Mouse (Mus musculus) forebrain, embryonic 16.5 days (tissue): Measurements from ENCODE around the gene Mmp9. TPM values are rescaled to one million over a fixed set of nuclear protein-coding genes. Genes with fewer than 3 reads are reported as not detected.
A peak's percentile ranks its signal among the peaks of the same experiment; 100 is the strongest.

ENCODE experiments used
- ATAC-seq: fragments of 200-750 bp; cut with Nextera tagmentation; 2 replicates; pipeline ENCODE4 v1.8.0; 2017; ENCODE audit warnings: mild to moderate bottlenecking, moderate library complexity
- H3K27ac ChIP-seq: fragments of 300-500 bp; sonication (generic); 2 replicates; pipeline ENCODE4 v1.5.1; 2014; ENCODE audit warnings: low read length, control low read depth
- H3K27me3 ChIP-seq: fragments of 300-500 bp; sonication (generic); replicated peaks from 2 replicates; pipeline ENCODE4 v1.6.1; 2014; ENCODE audit warnings: low read length; ENCODE audit not compliant: control insufficient read depth, insufficient read depth
- H3K36me3 ChIP-seq: fragments of 300-500 bp; sonication (generic); 2 replicates; pipeline ENCODE4 v1.6.1; 2014; ENCODE audit not compliant: control insufficient read depth, insufficient read depth
- H3K4me1 ChIP-seq: fragments of 300-500 bp; sonication (generic); replicated peaks from 2 replicates; pipeline ENCODE4 v1.6.1; 2014; ENCODE audit warnings: low read length; ENCODE audit not compliant: control insufficient read depth, insufficient read depth
- H3K4me2 ChIP-seq: fragments of 300-500 bp; sonication (generic); 2 replicates; pipeline ENCODE4 v1.6.1; 2014; ENCODE audit warnings: mild to moderate bottlenecking, low read length, control low read depth
- H3K4me3 ChIP-seq: fragments of 300-500 bp; sonication (generic); replicated peaks from 2 replicates; pipeline ENCODE4 v1.5.1; 2014; ENCODE audit warnings: mild to moderate bottlenecking, low read length, control low read depth
- H3K9ac ChIP-seq: fragments of 300-500 bp; sonication (generic); replicated peaks from 2 replicates; pipeline ENCODE4 v1.6.1; 2014; ENCODE audit warnings: low read depth, low read length, control low read depth
- H3K9me3 ChIP-seq: fragments of 300-500 bp; sonication (generic); 2 replicates; pipeline ENCODE4 v1.6.1; 2016; ENCODE audit warnings: low read length; ENCODE audit not compliant: control insufficient read depth
- WGBS: fragments of 180-500 bp; shearing (Covaris S2); extraction: QIAGEN DNeasy Blood & Tissue Kit; methylation state at CpG from one replicate; pipeline ENCODE4 v1.1.7; 2014; 5-methylcytosine and 5-hydroxymethylcytosine counted together
- polyA plus RNA-seq: library from polyadenylated mRNA; unstranded; fragments of >200 nt; fragmentation: Nextera tagmentation; extraction: Ambion mirVana; gene quantifications from 2 replicates; pipeline ENCODE4 v1.2.1, GENCODE M21; 2015

Mmp9 gene
- polyA plus RNA-seq, 1 experiment from 2014 or later: 20.6 TPM

- Histone ChIP-seq H3K9me3 (no peaks in the 10 kb centered on the region), H3K4me2 (no peak overlapping the region), H3K36me3 (no peaks in the 10 kb centered on the region), H3K4me3 (no peak overlapping the region), H3K4me1 (peaks cover 11% of the 10 kb centered on the region), H3K27ac (no peak overlapping the region; the same call in 1 of the 2 replicates), H3K27me3 (no peaks in the 10 kb centered on the region; the same call in 1 of the 2 replicates), H3K9ac (no peak overlapping the region)
- WGBS: 24% methylated on average over 11 of the region's 11 CpGs
- ATAC-seq: peak; percentile 86
Measured at GRCm38 (mm10) chr2:164924100-164924857, 16.3 kb upstream of the Mmp9 start.

DNA sequence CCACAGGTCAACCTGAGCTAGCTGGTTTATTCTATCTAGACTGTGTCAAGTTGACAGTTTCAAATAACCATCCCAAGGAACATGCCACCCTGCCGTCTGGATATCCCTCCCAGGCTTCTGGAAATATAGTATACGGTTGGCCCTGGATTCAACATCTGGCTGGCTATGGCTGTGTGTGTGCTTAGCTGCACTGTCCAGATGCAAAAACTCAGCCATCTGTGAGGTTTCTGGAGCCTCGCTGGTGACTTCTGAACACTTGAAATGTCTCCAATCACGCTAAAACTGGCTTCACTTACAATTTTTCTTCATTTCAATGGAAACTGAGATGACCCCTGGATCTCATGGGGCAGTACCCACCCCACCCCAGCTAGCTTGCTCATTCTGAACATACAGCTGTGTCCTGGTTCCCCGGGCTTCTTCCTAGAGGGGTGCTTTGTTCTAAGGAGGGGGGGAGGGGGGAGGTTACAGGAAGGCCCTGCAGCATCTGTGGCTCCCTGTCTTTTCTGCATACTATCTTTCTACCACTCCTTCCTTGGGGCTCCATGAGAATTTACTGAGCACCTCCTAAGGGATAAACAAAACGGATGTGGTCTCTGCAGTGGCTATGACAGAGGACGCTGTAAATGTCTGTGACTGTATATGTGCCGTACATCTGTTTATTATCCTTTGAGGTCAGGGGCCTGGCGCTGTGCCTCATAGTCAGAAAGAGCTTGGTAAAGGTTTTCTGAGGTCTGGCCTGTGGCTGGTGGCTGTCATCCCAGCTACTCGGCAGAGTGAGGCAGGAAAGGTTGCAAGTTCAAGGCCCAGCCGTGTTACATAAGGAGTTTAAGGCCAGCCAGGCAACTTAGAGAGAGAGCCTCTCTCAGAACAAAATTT is 9.6 kb upstream of the Mmp9 start:
- no peak overlapping the region for H3K4me2 ChIP-seq
- no peak overlapping the region for H3K4me3 ChIP-seq
- no peaks in the 10 kb centered on the region for H3K4me1 ChIP-seq
- H3K9me3 ChIP-seq: no peaks in the 10 kb centered on the region
- H3K27ac ChIP-seq: no peak overlapping the region
- no peak for ATAC-seq
- WGBS: 73% methylated on average over 11 of the region's 11 CpGs
- H3K9ac ChIP-seq: no peak overlapping the region
- peaks cover 4% of the 10 kb centered on the region; the same call in 1 of the 2 replicates for H3K27me3 ChIP-seq
- H3K36me3 ChIP-seq: no peaks in the 10 kb centered on the region

GRCm38 (mm10) chr2:164933534-164933933 is 7.0 kb upstream of the Mmp9 start:
- H3K4me2 ChIP-seq: no peak overlapping the region
- H3K27me3 ChIP-seq: 0 out of 2 replicates have a peak, but pooled peaks cover 4% of the 10 kb centered on the region
- H3K4me3 ChIP-seq: no peak overlapping the region
- 49% methylated on average over 7 of the region's 10 CpGs for WGBS
- H3K27ac ChIP-seq: no peak overlapping the region
- H3K9me3 ChIP-seq: no peaks in the 10 kb centered on the region
- no peaks in the 10 kb centered on the region for H3K36me3 ChIP-seq
- H3K9ac ChIP-seq: no peak overlapping the region
- H3K4me1 ChIP-seq: peaks cover 5% of the 10 kb centered on the region
- no peak for ATAC-seq

DNA sequence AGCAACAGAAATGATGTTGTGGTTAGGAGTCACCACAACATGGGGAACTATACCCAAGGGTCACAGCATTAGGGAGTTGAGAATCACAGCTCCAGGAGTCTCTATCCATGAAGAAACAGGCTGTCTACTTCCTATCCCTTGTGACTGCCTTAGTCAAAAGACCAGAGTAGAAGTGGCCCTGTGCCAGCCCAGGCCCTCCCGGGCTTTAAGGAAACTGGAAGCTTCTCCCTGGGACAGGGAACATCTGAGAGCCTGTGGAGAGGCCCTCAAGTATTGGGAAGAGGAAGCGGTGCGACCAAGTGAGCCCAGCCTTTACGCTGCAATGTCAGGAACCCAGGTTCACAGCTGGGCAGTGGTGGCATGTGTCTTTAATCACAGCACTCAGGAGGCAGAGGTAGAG is 4.6 kb upstream of the Mmp9 start:
- Histone ChIP-seq H3K27me3 (0 out of 2 replicates have a peak, but pooled peaks cover 7% of the 10 kb centered on the region), H3K9ac (no peak overlapping the region), H3K36me3 (no peaks in the 10 kb centered on the region), H3K4me3 (no peak overlapping the region), H3K9me3 (no peaks in the 10 kb centered on the region), H3K27ac (no peak overlapping the region), H3K4me1 (peaks cover 23% of the 10 kb centered on the region), H3K4me2 (no peak overlapping the region)
- ATAC-seq: no peak
- whole genome bisulfite sequencing: 77% methylated on average over 4 of the region's 4 CpGs

- H3K4me1 ChIP-seq: peaks cover 23% of the 10 kb centered on the region
- ATAC-seq: peak; percentile 96
- peak overlapping the region; percentile 47 for H3K4me3 ChIP-seq
- H3K27me3 ChIP-seq: 0 out of 2 replicates have a peak, but pooled peaks cover 7% of the 10 kb centered on the region
- H3K9me3 ChIP-seq: no peaks in the 10 kb centered on the region
- H3K4me2 ChIP-seq: peak overlapping the region; percentile 79
- H3K27ac ChIP-seq: peak overlapping the region; percentile 58
- 2% methylated on average over 39 of the region's 39 CpGs for WGBS
- no peaks in the 10 kb centered on the region for H3K36me3 ChIP-seq
- H3K9ac ChIP-seq: peak overlapping the region; percentile 63
Measured at GRCm38 (mm10) chr2:164938146-164939091, 2.2 kb upstream of the Mmp9 start.

DNA sequence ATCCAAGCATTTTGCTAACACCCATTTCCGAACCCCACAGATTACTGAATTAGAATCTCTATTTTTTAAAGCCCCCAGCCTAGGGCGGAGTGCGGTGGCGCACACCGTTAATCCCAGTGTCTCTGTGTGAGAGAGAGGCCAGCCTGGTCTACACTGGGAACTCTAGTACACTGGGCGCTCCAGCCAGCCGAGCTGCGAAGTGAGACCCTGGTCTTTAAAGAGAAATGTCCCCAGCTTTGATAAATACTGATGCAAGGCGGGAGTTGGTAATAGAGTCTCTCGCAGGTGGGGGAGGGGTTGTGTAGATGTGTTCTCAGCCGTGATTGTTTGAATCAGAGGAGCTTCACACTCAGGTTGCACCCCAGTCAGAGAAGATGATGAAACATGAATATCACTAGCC is 1.5 kb upstream of the Mmp9 start:
- peaks cover 23% of the 10 kb centered on the region for H3K4me1 ChIP-seq
- peak; percentile 56 for ATAC-seq
- peak overlapping the region; percentile 79 for H3K4me2 ChIP-seq
- H3K36me3 ChIP-seq: no peaks in the 10 kb centered on the region
- H3K27ac ChIP-seq: peak overlapping the region; percentile 58
- H3K9ac ChIP-seq: peak overlapping the region; percentile 63
- H3K9me3 ChIP-seq: no peaks in the 10 kb centered on the region
- peak overlapping the region; percentile 47 for H3K4me3 ChIP-seq
- WGBS: 2% methylated on average over 11 of the region's 11 CpGs
- 0 out of 2 replicates have a peak, but pooled peaks cover 7% of the 10 kb centered on the region for H3K27me3 ChIP-seq

DNA sequence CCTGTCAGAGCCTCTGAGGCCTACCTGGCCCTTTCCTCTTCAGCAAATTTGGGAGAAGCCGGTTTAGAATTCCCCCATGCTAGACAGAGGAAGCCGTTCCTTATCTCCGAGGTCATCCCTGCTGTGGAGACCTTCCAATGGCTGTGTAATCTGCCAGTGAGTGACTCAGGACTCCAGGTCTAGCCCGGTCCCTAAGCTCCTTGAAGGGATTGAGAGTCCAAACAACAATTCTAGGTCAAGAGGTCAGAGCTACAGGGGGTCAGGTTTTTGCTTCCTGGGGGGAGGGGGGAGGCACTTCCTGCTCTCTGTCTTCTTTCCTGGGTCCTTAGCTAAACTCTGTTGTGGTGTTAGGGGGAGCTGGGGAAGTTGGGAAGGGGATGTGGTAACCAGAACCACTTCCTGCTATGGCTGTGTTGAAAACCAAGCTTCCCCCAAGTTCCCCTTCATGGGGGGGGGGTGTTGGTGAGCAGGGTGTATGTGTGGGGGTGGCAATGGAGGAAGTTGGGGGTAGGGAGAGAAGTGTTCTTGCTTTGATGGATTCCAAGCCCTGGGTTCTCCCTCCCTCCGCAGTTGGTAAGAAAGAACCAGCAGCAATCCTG is 2.2 kb downstream of the Mmp9 start:
- H3K27me3 ChIP-seq: peaks cover 7% of the 10 kb centered on the region

GRCm38 (mm10) chr2:164947506-164947905 is 6.9 kb downstream of the Mmp9 start:
- no peak overlapping the region for H3K4me2 ChIP-seq
- H3K36me3 ChIP-seq: no peaks in the 10 kb centered on the region
- H3K4me3 ChIP-seq: no peak overlapping the region
- peaks cover 4% of the 10 kb centered on the region for H3K4me1 ChIP-seq
- 21% methylated on average over 4 of the region's 4 CpGs for WGBS
- H3K27me3 ChIP-seq: peaks cover 47% of the 10 kb centered on the region
- no peak overlapping the region for H3K27ac ChIP-seq
- H3K9me3 ChIP-seq: no peaks in the 10 kb centered on the region
- H3K9ac ChIP-seq: no peak overlapping the region
- no peak for ATAC-seq

More for the DNA sequence above, 2.2 kb downstream of the Mmp9 start:
- H3K27ac ChIP-seq: no peak overlapping the region
- H3K9me3 ChIP-seq: no peaks in the 10 kb centered on the region
- no peaks in the 10 kb centered on the region for H3K36me3 ChIP-seq
- H3K4me3 ChIP-seq: no peak overlapping the region
- H3K9ac ChIP-seq: no peak overlapping the region
- 12% methylated on average over 5 of the region's 5 CpGs for WGBS
- H3K4me2 ChIP-seq: no peak overlapping the region
- no peak for ATAC-seq
- H3K4me1 ChIP-seq: peaks cover 23% of the 10 kb centered on the region
